Mouse (Mus musculus) embryonic facial prominence, embryonic 11.5 days (tissue): ENCODE data around the gene 6030445D17Rik. TPM values are rescaled to one million over a fixed set of nuclear protein-coding genes. Genes with fewer than 3 reads are reported as not detected.

ENCODE experiments used
- ATAC-seq: fragments of 200-750 bp; cut with Nextera tagmentation; replicated peaks from 2 replicates; pipeline ENCODE4 v1.8.0; 2017; ENCODE audit warnings: low read depth; ENCODE audit not compliant: insufficient number of reproducible peaks, low FRiP score, low TSS enrichment
- DNase-seq: peaks from one replicate; pipeline ENCODE4 v3.0.0-alpha.2; 2015; ENCODE audit warnings: low spot score
- H3K27ac ChIP-seq: fragments of 300-500 bp; sonication (generic); replicated peaks from 2 replicates; pipeline ENCODE4 v1.5.1; 2014; ENCODE audit warnings: mild to moderate bottlenecking, low read depth, low read length, control low read depth
- H3K27me3 ChIP-seq: fragments of 300-500 bp; sonication (generic); 2 replicates; pipeline ENCODE4 v1.6.1; 2014; ENCODE audit warnings: mild to moderate bottlenecking, low read length, moderate library complexity, mixed read lengths; ENCODE audit not compliant: control insufficient read depth, insufficient read depth
- H3K36me3 ChIP-seq: fragments of 300-500 bp; sonication (generic); replicated peaks from 2 replicates; pipeline ENCODE4 v1.6.1; 2014; ENCODE audit warnings: low read depth, mild to moderate bottlenecking, low read length, moderate library complexity, mixed read lengths; ENCODE audit not compliant: control insufficient read depth, insufficient read depth
- H3K4me1 ChIP-seq: fragments of 300-500 bp; sonication (generic); 2 replicates; pipeline ENCODE4 v1.6.1; 2014; ENCODE audit warnings: low read length, mixed read lengths; ENCODE audit not compliant: control insufficient read depth, insufficient read depth
- H3K4me2 ChIP-seq: fragments of 300-500 bp; sonication (generic); 2 replicates; pipeline ENCODE4 v1.6.1; 2014; ENCODE audit warnings: low read depth, mild to moderate bottlenecking, control low read depth, low read length, moderate library complexity
- H3K4me3 ChIP-seq: fragments of 300-500 bp; sonication (generic); 2 replicates; pipeline ENCODE4 v1.5.1; 2014; ENCODE audit warnings: low read depth, low read length, control low read depth
- H3K9ac ChIP-seq: fragments of 300-500 bp; sonication (generic); replicated peaks from 2 replicates; pipeline ENCODE4 v1.6.1; 2014; ENCODE audit warnings: mild to moderate bottlenecking, control low read depth, low read length
- H3K9me3 ChIP-seq: fragments of 300-500 bp; sonication (generic); replicated peaks from 2 replicates; pipeline ENCODE4 v1.6.1; 2016; ENCODE audit warnings: mild to moderate bottlenecking, low read length, inconsistent platforms, mixed read lengths; ENCODE audit not compliant: control insufficient read depth
- WGBS: fragments of 180-500 bp; shearing (Covaris S2); extraction: QIAGEN DNeasy Blood & Tissue Kit; methylation state at CpG from one replicate; pipeline ENCODE4 v1.1.7; 2014; 5-methylcytosine and 5-hydroxymethylcytosine counted together
- polyA plus RNA-seq: library from polyadenylated mRNA; unstranded; fragments of >200 nt; fragmentation: Nextera tagmentation; extraction: Ambion mirVana; gene quantifications from 2 replicates; pipeline ENCODE4 v1.2.1, GENCODE M21; 2014

Gene 6030445D17Rik
- polyA plus RNA-seq, 1 experiment from 2014 or later, result 0.15 TPM

- ATAC-seq (0 out of 2 replicates have a peak, but pooled peaks have one; percentile 5), DNase-seq (peak; percentile 60)
- Histone ChIP-seq H3K9me3 (no peaks in the 10 kb centered on the region), H3K27ac (peak overlapping the region; percentile 86), H3K4me2 (peak overlapping the region; percentile 70), H3K9ac (peak overlapping the region; percentile 97), H3K36me3 (no peaks in the 10 kb centered on the region), H3K4me1 (no peaks in the 10 kb centered on the region; the same call in 1 of the 2 replicates), H3K27me3 (no peaks in the 10 kb centered on the region), H3K4me3 (peak overlapping the region; percentile 92)
- WGBS, result under 1% methylated on average over 56 of the region's 58 CpGs
These were observed 8.5 kb downstream of the 6030445D17Rik start for GRCm38 (mm10) chr4:136470347-136471071.

- Histone ChIP-seq H3K27me3 (no peaks in the 10 kb centered on the region), H3K4me3 (no peak overlapping the region), H3K9me3 (no peaks in the 10 kb centered on the region), H3K27ac (no peak overlapping the region), H3K4me2 (no peak overlapping the region), H3K9ac (no peak overlapping the region), H3K4me1 (no peaks in the 10 kb centered on the region), H3K36me3 (no peaks in the 10 kb centered on the region)
- ATAC-seq (no peak), DNase-seq (no peak)
- WGBS, result 89% methylated on average over 1 of the region's 1 CpGs
These were observed 14.6 kb downstream of the 6030445D17Rik start for GRCm38 (mm10) chr4:136476692-136477091.

- ATAC-seq, result no peak
- WGBS, result 92% methylated on average over 2 of the region's 2 CpGs
- H3K36me3 ChIP-seq, result no peaks in the 10 kb centered on the region
These were observed 24.5 kb downstream of the 6030445D17Rik start for GRCm38 (mm10) chr4:136486549-136486948.

GRCm38 (mm10) chr4:136495993-136496392 lies 33.9 kb downstream of the 6030445D17Rik start:
- Histone ChIP-seq H3K4me2 (no peak overlapping the region), H3K4me1 (no peaks in the 10 kb centered on the region), H3K9me3 (no peaks in the 10 kb centered on the region), H3K36me3 (no peaks in the 10 kb centered on the region), H3K27me3 (no peaks in the 10 kb centered on the region), H3K4me3 (no peak overlapping the region), H3K9ac (no peak overlapping the region), H3K27ac (no peak overlapping the region)
- DNase-seq, result no peak
- ATAC-seq, result no peak

More at GRCm38 (mm10) chr4:136486549-136486948, 24.5 kb downstream of the 6030445D17Rik start:
- Histone ChIP-seq H3K4me2 (no peak overlapping the region), H3K4me3 (no peak overlapping the region), H3K4me1 (no peaks in the 10 kb centered on the region), H3K9me3 (no peaks in the 10 kb centered on the region), H3K9ac (no peak overlapping the region), H3K27me3 (no peaks in the 10 kb centered on the region), H3K27ac (no peak overlapping the region)
- DNase-seq, result no peak

GRCm38 (mm10) chr4:136505426-136506215 lies 43.6 kb downstream of the 6030445D17Rik start:
- WGBS, result 63% methylated on average over 2 of the region's 2 CpGs
- ATAC-seq (no peak), DNase-seq (no peak)
- no peaks in the 10 kb centered on the region for H3K4me1 ChIP-seq
- no peaks in the 10 kb centered on the region for H3K36me3 ChIP-seq
- no peaks in the 10 kb centered on the region for H3K9me3 ChIP-seq
- no peak overlapping the region for H3K4me3 ChIP-seq
- no peak overlapping the region for H3K9ac ChIP-seq
- no peak overlapping the region for H3K27ac ChIP-seq
- H3K27me3 ChIP-seq, result no peaks in the 10 kb centered on the region
- no peak overlapping the region for H3K4me2 ChIP-seq

GRCm38 (mm10) chr4:136509857-136510256 lies 47.8 kb downstream of the 6030445D17Rik start:
- no peaks in the 10 kb centered on the region for H3K36me3 ChIP-seq
- ATAC-seq (no peak), DNase-seq (peak; percentile 17)
- WGBS, result 67% methylated on average over 1 of the region's 1 CpGs
- no peaks in the 10 kb centered on the region for H3K27me3 ChIP-seq
- no peaks in the 10 kb centered on the region for H3K9me3 ChIP-seq
- H3K4me1 ChIP-seq, result peaks cover 3% of the 10 kb centered on the region; the same call in 1 of the 2 replicates
- H3K4me2 ChIP-seq, result no peak overlapping the region
- no peak overlapping the region for H3K9ac ChIP-seq
- no peak overlapping the region for H3K4me3 ChIP-seq
- H3K27ac ChIP-seq, result no peak overlapping the region

- WGBS, result 49% methylated on average over 4 of the region's 4 CpGs
- no peak overlapping the region for H3K4me2 ChIP-seq
- no peak overlapping the region for H3K9ac ChIP-seq
- H3K27ac ChIP-seq, result no peak overlapping the region
- H3K9me3 ChIP-seq, result no peaks in the 10 kb centered on the region
- H3K4me3 ChIP-seq, result no peak overlapping the region
- no peaks in the 10 kb centered on the region for H3K27me3 ChIP-seq
- peaks cover 3% of the 10 kb centered on the region; the same call in 1 of the 2 replicates for H3K4me1 ChIP-seq
- H3K36me3 ChIP-seq, result no peaks in the 10 kb centered on the region
- no peak for DNase-seq
- ATAC-seq, result no peak
These were observed 49.7 kb downstream of the 6030445D17Rik start for GRCm38 (mm10) chr4:136511708-136512107.

GRCm38 (mm10) chr4:136512905-136513304 lies 50.9 kb downstream of the 6030445D17Rik start:
- no peak for DNase-seq
- peaks cover 3% of the 10 kb centered on the region; the same call in 1 of the 2 replicates for H3K4me1 ChIP-seq
- no peak overlapping the region for H3K4me3 ChIP-seq
- H3K36me3 ChIP-seq, result no peaks in the 10 kb centered on the region
- H3K9me3 ChIP-seq, result no peaks in the 10 kb centered on the region
- H3K27ac ChIP-seq, result no peak overlapping the region
- no peaks in the 10 kb centered on the region for H3K27me3 ChIP-seq
- no peak overlapping the region for H3K4me2 ChIP-seq
- ATAC-seq, result no peak
- H3K9ac ChIP-seq, result no peak overlapping the region
